Mouse (Mus musculus) urinary bladder, postnatal 36 days (tissue): ENCODE results near the gene Il27ra.

ENCODE experiments used
- DNase-seq, 2 experiments: peaks; one replicate each; pipeline ENCODE4 v3.0.0; 2022; ENCODE audit warnings: low spot score in 2 of 2, mixed read lengths in 1 of 2

The Il27ra gene

GRCm38 (mm10) chr8:84042066-84042947 lies at the start of gene Il27ra:
Gene Il27ra, minus strand, starts transcription at chr8:84042589.
- peak; percentile 41 to 66 for DNase-seq

GRCm38 (mm10) chr8:84090585-84090984 lies 48.2 kb upstream of the Il27ra start:
- DNase-seq: no peak

GRCm38 (mm10) chr8:84089277-84089676 lies 46.9 kb upstream of the Il27ra start:
- no peak for DNase-seq

GRCm38 (mm10) chr8:84087821-84088220 lies 45.4 kb upstream of the Il27ra start:
- no peak for DNase-seq

GRCm38 (mm10) chr8:84087156-84087555 lies 44.8 kb upstream of the Il27ra start:
- no peak for DNase-seq

- DNase-seq: no peak
Observed at GRCm38 (mm10) chr8:84084341-84085115, 42.1 kb upstream of the Il27ra start.

- peak in 1 of 2 experiments; percentile 50 for DNase-seq
Observed at GRCm38 (mm10) chr8:84083829-84084241, 41.4 kb upstream of the Il27ra start.

- DNase-seq: no peak
Observed at GRCm38 (mm10) chr8:84079206-84079605, 36.8 kb upstream of the Il27ra start.

- DNase-seq: no peak
Observed at GRCm38 (mm10) chr8:84076849-84077248, 34.5 kb upstream of the Il27ra start.

- DNase-seq: no peak
Observed at GRCm38 (mm10) chr8:84076412-84076811, 34.0 kb upstream of the Il27ra start.

- DNase-seq: no peak
Observed at GRCm38 (mm10) chr8:84073230-84073976, 31.0 kb upstream of the Il27ra start.

GRCm38 (mm10) chr8:84072321-84072720 lies 29.9 kb upstream of the Il27ra start:
- no peak for DNase-seq

GRCm38 (mm10) chr8:84071921-84072320 lies 29.5 kb upstream of the Il27ra start:
- peak in 1 of 2 experiments; percentile 28 for DNase-seq

GRCm38 (mm10) chr8:84070667-84071066 lies 28.3 kb upstream of the Il27ra start:
- no peak for DNase-seq

GRCm38 (mm10) chr8:84070241-84070640 lies 27.9 kb upstream of the Il27ra start:
- no peak for DNase-seq

- DNase-seq: no peak
Observed at GRCm38 (mm10) chr8:84069750-84070149, 27.4 kb upstream of the Il27ra start.

GRCm38 (mm10) chr8:84069169-84069568 lies 26.8 kb upstream of the Il27ra start:
- no peak for DNase-seq

GRCm38 (mm10) chr8:84068316-84069035 lies 26.1 kb upstream of the Il27ra start:
- no peak for DNase-seq

GRCm38 (mm10) chr8:84067911-84068310 lies 25.5 kb upstream of the Il27ra start:
- no peak for DNase-seq

GRCm38 (mm10) chr8:84067047-84067573 lies 24.7 kb upstream of the Il27ra start:
- peak; percentile 95 to 97 for DNase-seq
